Mouse (Mus musculus): Measurements from ENCODE around the gene Fam8a1. TPM values are rescaled to one million over a fixed set of nuclear protein-coding genes. Genes with fewer than 3 reads are reported as not detected.
A peak's percentile ranks its signal among the peaks of the same experiment; 100 is the strongest.

Fam8a1 gene
- polyA plus RNA-seq, 1 experiment = 92.8 TPM

DNA sequence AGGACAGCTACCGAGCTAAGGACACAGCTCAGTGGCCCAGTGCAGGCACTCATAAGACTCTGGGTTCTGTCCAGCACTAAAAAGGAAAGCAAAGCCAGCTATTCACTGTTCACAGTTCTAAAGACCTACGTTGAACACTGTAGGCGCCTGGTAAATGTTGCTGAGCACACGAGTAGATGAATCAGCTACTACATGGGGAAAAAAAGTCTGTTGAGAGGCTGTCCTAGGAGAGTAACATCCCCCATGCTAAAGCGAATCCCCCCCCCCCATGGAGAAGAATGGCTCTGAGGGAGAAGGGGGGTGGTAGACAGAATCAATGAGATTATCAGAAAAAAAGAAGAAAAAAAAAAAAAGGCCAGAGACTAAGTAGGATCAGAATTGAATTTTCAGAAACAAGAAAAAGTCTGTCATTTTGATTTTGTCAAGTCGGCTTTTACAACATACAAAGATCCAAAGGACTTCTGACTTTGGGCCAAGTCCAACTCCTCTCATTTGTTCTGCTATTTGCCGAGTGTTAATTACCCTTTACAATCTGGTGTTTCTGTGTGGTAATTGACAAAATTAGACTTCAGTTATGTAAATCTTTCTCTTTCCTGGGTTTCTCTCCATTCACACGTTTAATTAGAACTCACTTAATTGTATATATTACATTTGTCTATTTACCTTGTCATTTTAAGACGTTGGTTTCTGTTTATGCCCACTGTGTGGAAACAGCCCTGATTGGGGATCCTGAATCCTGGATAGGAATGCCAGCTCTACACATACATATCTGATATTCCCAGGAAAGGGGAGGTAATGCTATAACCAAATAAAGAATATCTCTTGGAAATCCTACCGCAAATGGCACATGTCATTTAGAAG lies 28.5 kb upstream of the Fam8a1 start:
- no peak overlapping the region for H3K4me3 ChIP-seq (ENCODE audit: insufficient read depth, low read length)
- no peak for TF ChIP-seq CTCF (IDR thresholded peaks at IDR 0.05; ENCODE audit: borderline replicate concordance, insufficient read depth, low read length)
- no peaks in the 10 kb centered on the region for H3K4me1 ChIP-seq (ENCODE audit: control insufficient read depth, insufficient read depth, low read length)
- no peak overlapping the region for H3K27ac ChIP-seq (ENCODE audit: insufficient read depth, low read length)

DNA sequence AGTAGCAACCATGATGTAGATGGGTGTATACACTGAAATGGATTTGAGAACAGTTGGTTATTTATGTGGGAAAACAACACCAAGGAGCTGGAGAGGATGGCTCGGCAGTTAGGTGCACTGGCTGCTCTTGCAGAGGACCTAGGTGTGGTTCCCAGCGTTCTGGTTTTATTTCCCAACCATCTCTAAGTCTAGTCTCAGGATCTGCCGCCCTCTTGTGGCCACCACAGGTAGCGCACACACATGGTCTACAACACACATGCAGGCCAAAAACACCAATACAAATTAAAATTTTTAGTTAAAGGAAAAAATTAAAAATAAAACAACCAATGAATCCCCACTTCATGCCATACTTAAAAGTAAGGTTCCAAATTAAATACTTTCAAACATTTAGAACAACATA lies 27.0 kb upstream of the Fam8a1 start:
- no peak overlapping the region for H3K27ac ChIP-seq (ENCODE audit: insufficient read depth, low read length)
- no peaks in the 10 kb centered on the region for H3K4me1 ChIP-seq (ENCODE audit: control insufficient read depth, insufficient read depth, low read length)
- no peak overlapping the region for H3K4me3 ChIP-seq (ENCODE audit: insufficient read depth, low read length)
- TF ChIP-seq POLR2A (IDR thresholded peaks at IDR 0.05; ENCODE audit: low read depth, low read length) = no peak
- peak; percentile 48; the same call in 1 of the 2 replicates for TF ChIP-seq CTCF (IDR thresholded peaks at IDR 0.05; ENCODE audit: borderline replicate concordance, insufficient read depth, low read length)

DNA sequence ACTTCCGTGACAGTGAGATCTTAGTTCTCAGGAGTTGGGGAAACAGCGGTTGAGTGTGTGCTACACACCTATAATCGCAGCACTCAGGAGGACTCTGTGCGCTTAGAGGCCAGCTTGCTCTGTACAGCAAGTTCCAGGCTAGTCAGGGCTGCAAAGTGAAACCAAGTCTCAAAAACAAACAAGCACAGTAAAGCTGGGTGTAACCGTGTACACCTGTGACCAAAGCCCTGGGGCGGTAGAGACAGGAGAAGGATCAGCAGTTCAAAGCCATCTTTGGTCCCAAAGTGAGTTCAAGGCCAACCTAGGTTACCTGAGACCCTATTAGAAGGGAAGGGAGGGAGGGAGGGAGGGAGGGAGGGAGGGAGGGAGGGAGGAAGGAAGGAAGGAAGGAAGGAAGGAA lies 25.1 kb upstream of the Fam8a1 start:
- TF ChIP-seq POLR2A (IDR thresholded peaks at IDR 0.05; ENCODE audit: low read depth, low read length) = no peak
- TF ChIP-seq CTCF (IDR thresholded peaks at IDR 0.05; ENCODE audit: borderline replicate concordance, insufficient read depth, low read length) = no peak
- Histone ChIP-seq H3K4me1 (ENCODE audit: control insufficient read depth, insufficient read depth, low read length) (no peaks in the 10 kb centered on the region), H3K27ac (ENCODE audit: insufficient read depth, low read length) (no peak overlapping the region), H3K4me3 (ENCODE audit: insufficient read depth, low read length) (no peak overlapping the region)

DNA sequence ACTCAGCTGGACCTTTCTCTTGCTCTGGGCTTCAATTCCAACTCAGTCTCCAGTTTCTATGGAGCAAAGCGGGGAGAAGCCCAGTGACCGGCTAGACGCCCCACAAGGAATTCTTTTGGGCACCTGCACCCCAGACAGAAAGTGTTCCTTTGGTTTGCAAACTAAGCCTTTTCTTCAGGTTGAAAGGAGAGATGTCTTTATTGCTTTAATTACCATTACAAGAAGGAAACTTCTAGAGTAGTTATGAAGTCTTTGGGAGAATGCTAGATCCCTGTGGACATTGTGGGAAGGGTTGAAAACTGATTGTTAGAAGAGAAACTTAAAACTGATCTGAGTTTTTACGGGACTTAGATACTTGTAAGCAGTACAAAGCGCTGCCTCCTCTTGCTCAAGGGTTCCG lies 23.8 kb upstream of the Fam8a1 start:
- Histone ChIP-seq H3K4me3 (ENCODE audit: insufficient read depth, low read length) (no peak overlapping the region), H3K27ac (ENCODE audit: insufficient read depth, low read length) (no peak overlapping the region)
- TF ChIP-seq POLR2A (IDR thresholded peaks at IDR 0.05; ENCODE audit: low read depth, low read length) (no peak), CTCF (IDR thresholded peaks at IDR 0.05; ENCODE audit: borderline replicate concordance, insufficient read depth, low read length) (no peak)

DNA sequence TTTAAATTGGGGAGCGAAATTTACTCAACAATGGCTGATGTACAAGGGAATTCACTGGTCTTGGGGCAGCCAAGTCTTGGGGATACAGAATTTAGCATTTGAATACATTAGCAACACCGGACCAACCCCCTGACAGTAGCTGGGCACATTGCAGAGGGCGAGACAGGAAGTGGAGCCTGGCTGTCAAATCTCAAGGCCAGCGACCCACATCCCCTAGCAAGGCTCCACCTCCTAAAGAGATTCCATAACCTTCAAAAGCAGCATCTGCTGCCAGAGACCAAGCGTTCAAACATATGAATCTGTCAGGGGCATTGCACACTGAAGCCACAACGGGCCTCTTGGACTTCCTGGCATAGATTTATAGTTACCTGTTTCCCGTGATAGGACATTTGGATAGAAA lies 17.5 kb upstream of the Fam8a1 start:
- Histone ChIP-seq H3K4me3 (ENCODE audit: insufficient read depth, low read length) (no peak overlapping the region), H3K27ac (ENCODE audit: insufficient read depth, low read length) (no peak overlapping the region), H3K4me1 (ENCODE audit: control insufficient read depth, insufficient read depth, low read length) (no peaks in the 10 kb centered on the region)
- no peak for TF ChIP-seq CTCF (IDR thresholded peaks at IDR 0.05; ENCODE audit: borderline replicate concordance, insufficient read depth, low read length)
- no peak for TF ChIP-seq POLR2A (IDR thresholded peaks at IDR 0.05; ENCODE audit: low read depth, low read length)

More for the DNA sequence above, 23.8 kb upstream of the Fam8a1 start:
- H3K4me1 ChIP-seq (ENCODE audit: control insufficient read depth, insufficient read depth, low read length) = no peaks in the 10 kb centered on the region

DNA sequence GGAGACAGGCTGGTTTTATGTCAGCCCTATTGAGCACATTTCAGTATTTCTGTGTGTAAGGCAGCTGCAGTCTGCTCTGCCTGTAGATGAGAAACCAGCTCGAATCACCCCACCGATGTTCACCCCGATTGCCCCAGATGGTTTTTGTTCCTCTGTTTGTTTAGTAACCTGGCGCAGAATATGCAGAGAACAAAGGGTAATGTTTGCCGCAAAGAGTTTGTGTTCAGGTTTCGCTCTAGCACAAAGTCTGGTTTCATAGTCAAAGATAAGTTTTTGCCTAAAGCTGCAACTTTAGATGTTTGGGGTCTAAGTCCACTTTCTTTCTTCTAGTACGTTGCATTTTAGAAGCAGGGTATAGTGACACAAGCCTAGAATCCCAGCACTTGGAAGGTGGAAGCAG lies 16.7 kb upstream of the Fam8a1 start:
- TF ChIP-seq CTCF (IDR thresholded peaks at IDR 0.05; ENCODE audit: borderline replicate concordance, insufficient read depth, low read length) (no peak), POLR2A (IDR thresholded peaks at IDR 0.05; ENCODE audit: low read depth, low read length) (no peak)

DNA sequence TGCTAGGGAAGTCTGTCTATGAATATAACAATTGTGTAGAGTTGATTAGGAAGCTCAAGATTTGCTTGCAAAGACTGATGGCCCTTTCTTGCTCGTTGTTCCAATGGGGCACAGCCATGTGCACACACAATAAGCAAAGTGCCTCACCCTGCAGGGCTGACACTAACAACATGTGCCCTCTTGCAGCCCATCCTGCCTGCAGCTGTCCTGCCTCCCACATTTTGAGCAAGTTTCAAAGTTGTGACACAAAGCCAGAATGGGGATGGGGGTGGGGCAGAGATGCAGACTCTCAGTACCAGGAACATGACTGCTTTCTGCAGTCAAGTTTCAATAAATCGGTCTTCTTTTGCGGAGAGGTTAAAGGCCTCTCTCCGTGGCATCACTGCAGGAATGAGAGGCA lies 15.7 kb upstream of the Fam8a1 start:
- Histone ChIP-seq H3K27ac (ENCODE audit: insufficient read depth, low read length) (no peak overlapping the region), H3K4me1 (ENCODE audit: control insufficient read depth, insufficient read depth, low read length) (no peaks in the 10 kb centered on the region), H3K4me3 (ENCODE audit: insufficient read depth, low read length) (no peak overlapping the region)
- TF ChIP-seq CTCF (IDR thresholded peaks at IDR 0.05; ENCODE audit: borderline replicate concordance, insufficient read depth, low read length) (no peak), POLR2A (IDR thresholded peaks at IDR 0.05; ENCODE audit: low read depth, low read length) (no peak)

More for the DNA sequence above, 16.7 kb upstream of the Fam8a1 start:
- Histone ChIP-seq H3K4me3 (ENCODE audit: insufficient read depth, low read length) (no peak overlapping the region), H3K27ac (ENCODE audit: insufficient read depth, low read length) (no peak overlapping the region), H3K4me1 (ENCODE audit: control insufficient read depth, insufficient read depth, low read length) (no peaks in the 10 kb centered on the region)

DNA sequence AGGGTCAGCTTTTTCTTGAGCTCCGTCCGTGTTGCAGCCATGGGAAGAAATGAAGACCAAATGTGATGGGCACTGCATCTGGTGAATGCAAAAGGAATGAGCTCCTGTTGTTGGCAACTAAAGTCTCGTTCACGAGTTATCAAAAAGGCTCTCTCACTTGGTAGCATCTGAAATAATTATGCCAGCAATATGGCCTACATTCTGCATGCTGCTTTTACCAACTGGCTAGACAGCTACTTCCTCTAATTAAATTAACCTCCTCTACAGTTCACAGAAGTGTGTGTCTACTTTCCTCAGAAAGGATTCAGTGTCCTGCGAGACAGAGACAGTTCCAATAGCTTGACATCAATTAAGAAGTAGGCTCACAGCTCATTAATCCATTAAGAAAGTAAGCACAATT lies 14.8 kb upstream of the Fam8a1 start:
- no peaks in the 10 kb centered on the region for H3K4me1 ChIP-seq (ENCODE audit: control insufficient read depth, insufficient read depth, low read length)
- H3K27ac ChIP-seq (ENCODE audit: insufficient read depth, low read length) = no peak overlapping the region
- no peak overlapping the region for H3K4me3 ChIP-seq (ENCODE audit: insufficient read depth, low read length)
- no peak for TF ChIP-seq CTCF (IDR thresholded peaks at IDR 0.05; ENCODE audit: borderline replicate concordance, insufficient read depth, low read length)
- no peak for TF ChIP-seq POLR2A (IDR thresholded peaks at IDR 0.05; ENCODE audit: low read depth, low read length)

DNA sequence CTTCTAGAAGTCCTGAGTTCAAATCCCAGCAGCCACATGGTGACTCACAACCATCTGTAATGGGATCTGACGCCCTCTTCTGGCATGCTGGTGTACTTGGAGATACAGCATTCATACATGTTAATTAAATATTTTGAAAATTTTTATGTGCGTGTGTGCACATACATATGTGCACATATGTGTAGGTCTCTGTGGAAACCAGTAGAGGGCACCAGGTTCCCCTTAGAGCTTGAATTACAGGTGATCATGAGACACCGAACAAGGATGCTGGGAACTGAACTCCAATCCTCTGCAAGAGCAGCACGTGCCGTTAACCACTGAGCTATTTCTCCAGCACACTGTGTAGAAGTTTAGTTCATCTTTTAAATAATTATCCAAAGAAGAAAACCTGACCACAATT lies 10.1 kb upstream of the Fam8a1 start:
- no peak for TF ChIP-seq CTCF (IDR thresholded peaks at IDR 0.05; ENCODE audit: borderline replicate concordance, insufficient read depth, low read length)
- no peak for TF ChIP-seq POLR2A (IDR thresholded peaks at IDR 0.05; ENCODE audit: low read depth, low read length)
- Histone ChIP-seq H3K4me3 (ENCODE audit: insufficient read depth, low read length) (no peak overlapping the region), H3K27ac (ENCODE audit: insufficient read depth, low read length) (no peak overlapping the region), H3K4me1 (ENCODE audit: control insufficient read depth, insufficient read depth, low read length) (no peaks in the 10 kb centered on the region)

DNA sequence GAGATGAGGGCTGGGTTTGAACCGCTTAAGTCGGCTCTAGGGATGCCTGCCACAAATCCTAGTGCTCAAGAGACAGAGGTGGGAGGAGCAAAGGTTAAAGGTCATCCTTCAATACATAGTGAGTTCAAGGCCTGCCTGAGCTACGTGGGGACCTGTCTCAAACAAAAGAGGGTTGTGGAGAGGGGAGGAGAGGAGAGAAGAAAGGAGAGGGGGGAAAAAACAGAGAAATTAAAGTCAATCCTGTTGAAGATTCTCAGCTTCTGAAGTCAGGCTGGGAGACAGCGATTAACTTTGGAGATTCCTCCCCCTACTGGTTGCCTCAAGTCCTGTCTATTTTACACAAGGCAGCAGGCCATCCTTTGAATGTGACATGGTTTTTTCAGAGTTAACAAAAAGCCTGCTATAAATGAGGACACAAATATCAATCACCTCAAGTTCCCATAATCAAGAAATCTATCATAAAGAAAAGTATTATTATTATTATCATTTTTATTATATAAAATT lies 5.8 kb upstream of the Fam8a1 start:
- TF ChIP-seq CTCF (IDR thresholded peaks at IDR 0.05; ENCODE audit: borderline replicate concordance, insufficient read depth, low read length) (no peak), POLR2A (IDR thresholded peaks at IDR 0.05; ENCODE audit: low read depth, low read length) (no peak)
- no peak overlapping the region for H3K4me3 ChIP-seq (ENCODE audit: insufficient read depth, low read length)
- no peak overlapping the region for H3K27ac ChIP-seq (ENCODE audit: insufficient read depth, low read length)
- H3K4me1 ChIP-seq (ENCODE audit: control insufficient read depth, insufficient read depth, low read length) = no peaks in the 10 kb centered on the region
